Mouse (Mus musculus) NIH3T3 (cell line): ENCODE data around the gene C2cd5.

Source experiments
- DNase-seq: peaks from one replicate; pipeline ENCODE4 v3.0.0-alpha.2; 2012; ENCODE audit warnings: low read depth

C2cd5 gene

DNA sequence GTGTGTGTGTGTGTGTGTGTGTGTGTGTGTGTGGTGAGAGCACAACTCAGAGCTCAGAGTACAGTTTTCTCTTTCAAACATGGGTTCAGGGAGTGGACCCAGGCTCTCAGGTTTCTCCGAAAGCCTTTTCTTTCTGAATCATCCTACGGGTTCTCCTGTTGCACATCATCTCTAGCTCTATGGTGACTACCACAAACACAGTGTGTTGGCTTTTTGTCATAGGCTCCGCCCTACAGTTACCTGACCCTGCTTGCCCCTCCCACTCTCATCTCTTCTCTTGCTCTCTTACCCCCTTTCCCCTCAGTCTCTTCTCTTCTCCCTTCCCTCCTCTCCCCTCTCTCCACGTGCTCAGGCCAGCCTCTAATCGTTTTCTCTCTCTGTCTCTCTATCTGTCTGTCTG is 15.6 kb upstream of the C2cd5 start:
- no peak for DNase-seq

DNA sequence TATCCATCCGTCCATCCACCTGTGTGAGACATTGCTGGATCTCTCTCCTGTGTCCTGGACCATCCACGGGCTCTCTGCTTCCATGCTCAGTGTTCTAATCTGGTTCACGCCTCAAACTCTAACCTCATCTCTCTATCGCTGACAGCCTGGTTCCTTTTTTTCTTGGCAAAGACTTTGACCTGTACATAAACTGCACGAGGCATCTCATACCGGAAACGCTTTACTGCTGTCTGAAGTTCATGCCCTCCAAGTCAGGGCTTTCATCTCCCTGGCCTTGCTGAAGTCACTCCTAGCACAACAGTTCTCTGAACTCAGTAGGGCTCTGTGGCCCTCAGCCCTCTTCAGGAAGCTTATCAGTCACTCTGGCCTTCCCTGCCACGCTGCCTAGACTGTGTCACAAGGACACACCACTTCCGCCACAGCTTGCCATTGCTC is 15.1 kb upstream of the C2cd5 start:
- DNase-seq: no peak

GRCm38 (mm10) chr6:143114556-143114955 is 14.6 kb upstream of the C2cd5 start:
- DNase-seq: no peak

GRCm38 (mm10) chr6:143110371-143110770 is 10.4 kb upstream of the C2cd5 start:
- peak; percentile 57 for DNase-seq

DNA sequence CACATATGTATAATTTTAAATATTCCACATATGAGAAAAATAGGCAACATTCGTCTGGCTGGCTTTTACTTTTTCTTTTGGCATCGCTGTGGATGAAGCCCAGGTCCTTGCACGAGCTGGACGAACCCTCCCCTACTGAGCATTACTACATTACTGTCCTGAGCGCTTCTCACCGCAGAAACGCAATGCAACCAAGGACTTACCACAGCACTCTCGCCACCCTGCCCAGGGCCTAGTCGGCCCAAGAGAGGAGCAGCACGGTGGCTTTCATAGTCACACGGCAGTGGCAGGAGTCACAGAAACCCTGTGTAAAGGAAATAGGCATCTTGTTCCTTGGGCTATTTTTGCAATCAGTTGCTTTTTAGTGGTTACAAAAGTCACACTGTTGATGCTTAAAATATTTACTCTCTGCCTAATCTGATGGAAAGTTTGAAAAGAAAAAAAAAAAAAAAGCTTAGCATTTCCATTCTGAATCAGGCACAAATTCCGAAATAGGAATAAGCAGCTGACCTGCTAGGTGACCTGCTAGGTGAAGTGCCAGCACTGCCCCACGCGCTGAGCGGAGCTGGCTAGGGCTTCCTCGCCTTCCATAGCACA is 9.8 kb upstream of the C2cd5 start:
- DNase-seq: peak; percentile 16

DNA sequence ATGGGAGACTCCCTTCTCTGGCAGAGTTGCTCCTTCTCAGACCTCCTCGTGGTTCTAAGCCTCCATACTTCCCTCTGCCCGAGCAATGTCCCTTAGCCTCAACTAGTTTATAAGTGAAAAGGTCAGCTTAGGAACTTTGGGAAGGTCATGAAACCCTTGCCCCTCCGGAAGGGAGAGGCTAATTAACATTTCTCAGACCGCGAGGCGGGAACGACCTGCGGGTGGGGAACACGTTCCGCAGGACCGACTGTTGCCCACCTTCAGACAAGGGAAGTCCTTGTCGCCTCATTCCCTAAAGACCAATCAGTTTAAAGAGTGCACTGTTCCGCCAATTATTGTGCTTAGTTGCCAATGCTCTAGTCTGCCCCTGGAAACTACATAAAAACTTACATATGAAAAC is 8.1 kb upstream of the C2cd5 start:
- no peak for DNase-seq

GRCm38 (mm10) chr6:143107611-143108010 is 7.7 kb upstream of the C2cd5 start:
- DNase-seq: no peak

GRCm38 (mm10) chr6:143105766-143106165 is 5.8 kb upstream of the C2cd5 start:
- no peak for DNase-seq

GRCm38 (mm10) chr6:143103981-143104680 is 4.2 kb upstream of the C2cd5 start:
- peak; percentile 32 for DNase-seq

DNA sequence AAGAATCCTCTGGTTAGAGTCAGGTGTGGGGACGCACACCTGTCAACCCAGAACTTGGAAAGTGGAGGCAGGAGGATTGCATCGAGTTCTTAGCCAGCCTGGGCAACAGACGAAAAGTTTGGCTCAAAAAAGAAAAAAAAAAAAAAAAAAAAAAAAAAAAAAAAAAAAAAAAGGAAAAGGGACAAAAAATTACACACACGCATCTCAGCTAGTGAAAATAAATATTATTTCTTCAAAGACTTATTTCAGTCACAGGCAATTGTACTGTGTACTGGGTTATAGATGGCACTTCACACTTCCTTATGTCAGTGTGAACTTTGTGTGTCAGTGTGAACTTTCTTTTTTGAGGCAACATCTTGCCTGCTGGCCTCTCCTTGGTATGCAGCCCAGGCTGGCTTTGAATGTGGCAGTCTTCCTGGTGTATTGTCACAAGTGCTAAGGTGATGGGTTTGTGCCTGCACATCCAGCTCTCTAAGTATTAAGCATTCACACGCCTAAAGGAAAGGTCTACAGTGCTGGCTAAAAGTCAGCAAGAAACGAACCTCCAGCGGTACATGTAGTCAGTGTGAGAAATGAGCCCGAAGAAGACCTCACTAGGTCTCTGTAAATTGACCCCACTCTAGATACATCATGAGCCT is 656 bp upstream of the C2cd5 start:
- no peak for DNase-seq

DNA sequence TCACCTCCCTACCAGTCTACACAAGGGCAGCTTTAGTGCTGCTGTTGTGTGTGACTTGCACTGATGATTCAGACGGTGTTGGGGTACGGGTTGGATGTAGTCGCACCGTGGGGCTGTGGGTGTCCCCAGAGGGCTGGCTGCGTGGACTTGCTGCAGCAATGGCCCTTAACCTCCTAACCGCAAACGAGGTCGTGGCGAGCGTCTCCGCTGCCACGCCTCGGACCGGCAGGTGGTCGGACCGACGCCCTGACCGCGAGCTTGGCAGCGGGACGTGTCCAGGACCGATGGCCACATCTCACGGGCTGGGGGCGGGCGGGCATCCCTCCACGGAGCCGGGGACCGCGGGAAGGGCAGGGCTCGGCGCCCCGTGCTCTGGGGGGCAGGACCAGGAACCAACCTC is 660 bp downstream of the C2cd5 start:
- peak; percentile 66 for DNase-seq

GRCm38 (mm10) chr6:143095126-143095525 is 4.8 kb downstream of the C2cd5 start:
- DNase-seq: no peak

DNA sequence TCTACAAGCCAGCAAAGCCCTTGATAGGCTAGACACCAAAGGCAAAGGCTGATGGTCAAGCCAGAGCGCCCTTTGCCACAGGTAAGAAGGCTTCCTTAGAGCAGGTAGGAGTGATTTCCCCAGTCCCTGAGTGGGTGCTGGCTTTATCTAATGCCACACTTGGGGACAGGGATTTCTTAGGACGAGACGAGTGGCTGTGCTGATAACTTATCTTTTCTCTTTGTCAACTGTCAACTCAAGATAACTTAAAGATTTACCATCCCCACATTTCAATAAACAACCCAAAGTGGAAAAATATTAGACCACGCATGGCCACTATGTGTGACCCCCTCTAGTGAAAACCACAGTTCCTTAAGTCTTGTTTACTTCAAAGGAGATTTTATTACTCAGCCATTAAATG is 7.1 kb downstream of the C2cd5 start:
- DNase-seq: no peak

- DNase-seq: no peak
These were observed 8.9 kb downstream of the C2cd5 start for GRCm38 (mm10) chr6:143091076-143091475.

GRCm38 (mm10) chr6:143087332-143087731 is 12.6 kb downstream of the C2cd5 start:
- no peak for DNase-seq

- DNase-seq: no peak
These were observed 14.0 kb downstream of the C2cd5 start for GRCm38 (mm10) chr6:143085898-143086297.

DNA sequence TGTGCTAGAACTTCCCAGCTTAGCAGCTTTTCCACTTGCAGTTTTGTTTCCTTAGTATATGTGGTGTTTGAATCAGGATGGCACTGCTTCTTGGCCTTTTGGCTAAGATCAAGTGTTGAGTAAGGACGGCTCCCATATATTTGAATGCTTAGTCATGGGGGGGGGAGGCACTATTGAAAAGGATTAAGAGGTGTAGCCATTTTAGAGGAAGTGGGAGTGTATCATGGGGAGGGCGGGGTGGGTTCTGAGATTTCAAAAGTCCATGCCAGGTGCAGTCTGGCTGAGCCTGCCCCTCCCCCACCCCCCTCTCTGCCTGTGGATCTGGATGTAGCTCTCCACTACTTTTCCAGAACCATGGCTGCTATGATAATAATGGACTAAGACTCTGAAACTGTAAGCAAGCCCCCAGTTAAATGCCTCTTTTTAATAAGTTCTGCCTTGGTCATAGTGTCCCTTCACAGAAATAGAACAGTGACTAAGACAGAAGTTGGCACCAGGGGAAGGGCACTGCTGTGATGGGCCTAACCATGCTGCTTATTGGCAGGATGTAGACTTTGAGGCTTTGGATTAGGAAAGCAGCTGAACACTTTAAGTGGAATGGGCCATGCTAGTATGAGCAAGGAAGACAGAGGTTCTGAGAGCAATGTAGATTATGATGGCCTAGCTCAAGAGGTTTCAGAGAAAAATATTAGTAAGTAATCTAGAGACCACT is 15.5 kb downstream of the C2cd5 start:
- DNase-seq: no peak

GRCm38 (mm10) chr6:143081479-143082106 is 18.3 kb downstream of the C2cd5 start:
- no peak for DNase-seq

GRCm38 (mm10) chr6:143080774-143081173 is 19.2 kb downstream of the C2cd5 start:
- DNase-seq: no peak

DNA sequence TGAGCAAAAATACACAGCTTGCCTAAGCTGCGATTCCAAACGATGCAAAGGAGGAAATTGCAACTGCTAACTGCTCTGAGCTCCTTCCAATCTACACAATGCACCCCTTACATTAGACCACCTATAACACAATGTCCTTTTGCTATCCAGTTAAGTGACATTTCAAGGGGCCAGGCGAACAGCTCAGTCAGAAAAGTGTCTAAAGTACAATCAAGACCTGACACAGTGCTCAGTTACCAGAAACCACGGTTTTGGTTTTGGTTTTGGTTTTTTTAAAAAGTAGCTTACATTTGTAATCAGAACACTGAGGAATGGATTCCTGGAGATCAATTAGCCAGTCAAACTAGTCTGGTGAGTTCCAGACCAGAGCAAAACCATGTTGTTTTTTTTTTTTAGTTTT is 20.8 kb downstream of the C2cd5 start:
- no peak for DNase-seq

- DNase-seq: no peak
These were observed 23.5 kb downstream of the C2cd5 start for GRCm38 (mm10) chr6:143076461-143076860.

GRCm38 (mm10) chr6:143073914-143074313 is 26.0 kb downstream of the C2cd5 start:
- no peak for DNase-seq
